In genomic region chr12:5141040-5141439, GRCm38 (mm10) we compare ENCODE assay signal across 14 mouse cellular contexts.
DNase-seq lines count a peak whose midpoint lies in the region; ATAC-seq and TF ChIP-seq lines count a peak whose summit lies in the region.
"Had no signal": no experiment of that assay in that cellular context is flagged by ENCODE, and none has a peak within 500 bp of the region (broad histone marks: within the 10 kb centered on the region; RNA-seq: fewer than 3 reads in every experiment).

No protein-coding gene starts in this region.

- H3K9ac ChIP-seq in heart, postnatal 0 days (replicated peaks; ENCODE audit: low read depth, low read length), result no peak overlapping the region
- no peak overlapping the region for H3K9ac ChIP-seq in liver, postnatal 0 days (replicated peaks)
- H3K9ac ChIP-seq in liver, embryonic 11.5 days (ENCODE audit: low read depth, low read length), result no peak overlapping the region
- no peak overlapping the region for H3K9ac ChIP-seq in ES-Bruce4 (ENCODE audit: low read depth, poor library complexity, severe bottlenecking)
- H3K9ac ChIP-seq: lung, embryonic 15.5 days had no signal

- no peaks in the 10 kb centered on the region for H3K9me3 ChIP-seq in heart, postnatal 0 days (replicated peaks; ENCODE audit: control insufficient read depth, low read length)
- no peaks in the 10 kb centered on the region for H3K9me3 ChIP-seq in liver, postnatal 0 days (ENCODE audit: low read length)
- H3K9me3 ChIP-seq in liver, embryonic 11.5 days (ENCODE audit: control insufficient read depth, low read length), result no peaks in the 10 kb centered on the region
- H3K9me3 ChIP-seq in ES-Bruce4 (replicated peaks; ENCODE audit: control insufficient read depth, insufficient read depth, low read length, poor library complexity, severe bottlenecking), result no peaks in the 10 kb centered on the region
- H3K9me3 ChIP-seq: lung, embryonic 15.5 days had no signal

- H3K4me3 ChIP-seq in heart, postnatal 0 days (ENCODE audit: low read depth, low read length), result no peak overlapping the region
- no peak overlapping the region for H3K4me3 ChIP-seq in liver, postnatal 0 days (ENCODE audit: low read depth, low read length)
- no peak overlapping the region for H3K4me3 ChIP-seq in liver, embryonic 11.5 days (ENCODE audit: low read depth, low read length)
- no peak overlapping the region for H3K4me3 ChIP-seq in ES-Bruce4 (ENCODE audit: low read depth, low read length)
- H3K4me3 ChIP-seq: lung, embryonic 15.5 days had no signal

- TF ChIP-seq POLR2A in ES-Bruce4 (IDR thresholded peaks at IDR 0.05; ENCODE audit: insufficient read depth, low read length), result no peak

- peak; percentile 51 for ATAC-seq in heart, postnatal 0 days (ENCODE audit: insufficient read depth, low read depth)
- ATAC-seq in liver, postnatal 0 days, result no peak
- no peak for ATAC-seq in liver, embryonic 11.5 days (replicated peaks; ENCODE audit: low FRiP score)

- no peak overlapping the region for H3K4me2 ChIP-seq in heart, postnatal 0 days (ENCODE audit: low read depth, low read length)
- H3K4me2 ChIP-seq in liver, postnatal 0 days (ENCODE audit: low read depth, low read length), result no peak overlapping the region
- H3K4me2 ChIP-seq in liver, embryonic 11.5 days, result no peak overlapping the region
- H3K4me2 ChIP-seq: lung, embryonic 15.5 days; midbrain, embryonic 11.5 days had no signal

- H3K27me3 ChIP-seq in heart, postnatal 0 days (ENCODE audit: control insufficient read depth, insufficient read depth, low read length), result no peaks in the 10 kb centered on the region
- no peaks in the 10 kb centered on the region for H3K27me3 ChIP-seq in liver, postnatal 0 days (ENCODE audit: insufficient read depth, low read length)
- H3K27me3 ChIP-seq in liver, embryonic 11.5 days (replicated peaks; ENCODE audit: control insufficient read depth, insufficient read depth, low read length), result no peaks in the 10 kb centered on the region
- H3K27me3 ChIP-seq in ES-Bruce4 (ENCODE audit: control insufficient read depth, insufficient read depth, low read length, poor library complexity, severe bottlenecking), result no peaks in the 10 kb centered on the region
- H3K27me3 ChIP-seq: lung, embryonic 15.5 days had no signal

- 15% methylated on average over 4 of the region's 4 CpGs for WGBS in heart, postnatal 0 days
- 45% methylated on average over 4 of the region's 4 CpGs for WGBS in liver, postnatal 0 days (ENCODE audit: insufficient replicate concordance)
- WGBS in liver, embryonic 11.5 days, result 47% methylated on average over 4 of the region's 4 CpGs

- H3K36me3 ChIP-seq in heart, postnatal 0 days (replicated peaks; ENCODE audit: control insufficient read depth, insufficient read depth, low read length), result no peaks in the 10 kb centered on the region
- H3K36me3 ChIP-seq in liver, postnatal 0 days (replicated peaks; ENCODE audit: insufficient read depth, low read length), result no peaks in the 10 kb centered on the region
- H3K36me3 ChIP-seq in liver, embryonic 11.5 days (ENCODE audit: control insufficient read depth, insufficient read depth, low read length), result no peaks in the 10 kb centered on the region
- H3K36me3 ChIP-seq in ES-Bruce4 (ENCODE audit: control insufficient read depth, insufficient read depth, low read length, poor library complexity, severe bottlenecking), result no peaks in the 10 kb centered on the region
- H3K36me3 ChIP-seq: lung, embryonic 15.5 days had no signal

- H3K27ac ChIP-seq in heart, postnatal 0 days (ENCODE audit: low read depth), result no peak overlapping the region
- no peak overlapping the region for H3K27ac ChIP-seq in liver, postnatal 0 days (ENCODE audit: low read depth)
- no peak overlapping the region for H3K27ac ChIP-seq in liver, embryonic 11.5 days (ENCODE audit: low read depth, low read length)
- H3K27ac ChIP-seq in ES-Bruce4 (ENCODE audit: insufficient read depth, low read length), result no peak overlapping the region
- H3K27ac ChIP-seq: lung, embryonic 15.5 days had no signal

- peak; percentile 15 for DNase-seq in heart, postnatal 0 days (ENCODE audit: low spot score)
- no peak for DNase-seq in heart, adult 18-20 months
- no peak for DNase-seq in liver, postnatal 0 days
- DNase-seq in liver, embryonic 11.5 days (ENCODE audit: low spot score), result no peak
- peak; percentile 23 for DNase-seq in ZHBTc4 (ENCODE audit: low read depth, low spot score)
- DNase-seq in adrenal gland, postnatal 14 days, result no peak
- DNase-seq: adrenal gland, postnatal 36 days; cerebellum, adult 11 months; heart, adult 11 months; heart, postnatal 14 days; right cerebral cortex, postnatal 4 days had no signal

- no peak for TF ChIP-seq EP300 in heart, postnatal 0 days (IDR thresholded peaks at IDR 0.05; ENCODE audit: low read depth)
- TF ChIP-seq EP300 in liver, postnatal 0 days (IDR thresholded peaks at IDR 0.05; ENCODE audit: low read depth), result no peak
- no peak for TF ChIP-seq EP300 in ES-Bruce4 (IDR thresholded peaks at IDR 0.05; ENCODE audit: insufficient read depth, low read depth, low read length)

- H3K4me1 ChIP-seq in heart, postnatal 0 days (ENCODE audit: control insufficient read depth, insufficient read depth), result no peaks in the 10 kb centered on the region
- H3K4me1 ChIP-seq in liver, postnatal 0 days (ENCODE audit: insufficient read depth), result no peaks in the 10 kb centered on the region
- no peaks in the 10 kb centered on the region for H3K4me1 ChIP-seq in liver, embryonic 11.5 days (replicated peaks; ENCODE audit: control insufficient read depth, insufficient read depth, low read length)
- H3K4me1 ChIP-seq in ES-Bruce4 (ENCODE audit: control insufficient read depth, insufficient read depth, low read length), result no peaks in the 10 kb centered on the region
- H3K4me1 ChIP-seq: lung, embryonic 15.5 days had no signal

- TF ChIP-seq CTCF in heart, postnatal 0 days (IDR thresholded peaks at IDR 0.05; ENCODE audit: low read depth), result peak; percentile 60
- TF ChIP-seq CTCF in liver, postnatal 0 days (IDR thresholded peaks at IDR 0.05; ENCODE audit: low read depth), result peak; percentile 33
- peak; percentile 11 for TF ChIP-seq CTCF in ES-Bruce4 (IDR thresholded peaks at IDR 0.05; ENCODE audit: low read depth, low read length)

Comparison
In these comparisons a context has a peak if more than half of its experiments do, and no peak if none do; other contexts are left out.
1. DNase-seq: peak in heart, postnatal 0 days (single experiment) and ZHBTc4 (single experiment); none in heart, adult 18-20 months (0 of 2), liver, postnatal 0 days (single experiment), liver, embryonic 11.5 days (single experiment) and adrenal gland, postnatal 14 days (single experiment).
2. Peak in every context shown above with its lines, with median percentiles within 50 percentile points of each other: CTCF ChIP-seq.